Mouse (Mus musculus): ENCODE data around the gene Agap2.
"Not testable (repeated sequence)": the region's sequence is repeated elsewhere in the genome, so short reads cannot be mapped to it uniquely, and the experiment has no call there.

Gene Agap2

GRCm38 (mm10) chr10:127059968-127060916, 14.8 kb upstream of the Agap2 start, which contains the start of gene March9:
March9 (minus strand) TSS chr10:127060184.
- peak; percentile 82 to 86 for DNase-seq

- no peak for DNase-seq
These were observed 14.0 kb upstream of the Agap2 start for GRCm38 (mm10) chr10:127061085-127061484.

- DNase-seq, result no peak
These were observed 13.6 kb upstream of the Agap2 start for GRCm38 (mm10) chr10:127061513-127061912.

- DNase-seq, result not testable (repeated sequence)
These were observed 13.0 kb upstream of the Agap2 start for GRCm38 (mm10) chr10:127062101-127062500.

GRCm38 (mm10) chr10:127062503-127062902, 12.6 kb upstream of the Agap2 start:
- no peak for DNase-seq

- DNase-seq, result peak; percentile 98 to 99
These were observed 11.7 kb upstream of the Agap2 start, which contains the start of gene Cdk4 for GRCm38 (mm10) chr10:127063239-127063872. Cdk4 (plus strand) TSS chr10:127063534.

- no peak for DNase-seq
These were observed 10.9 kb upstream of the Agap2 start for GRCm38 (mm10) chr10:127063913-127064870.

GRCm38 (mm10) chr10:127065981-127066380, 9.1 kb upstream of the Agap2 start:
- DNase-seq, result peak in 1 of 2 experiments; percentile 55

- no peak for DNase-seq
These were observed 8.5 kb upstream of the Agap2 start for GRCm38 (mm10) chr10:127066519-127067018.

- no peak for DNase-seq
These were observed 6.6 kb upstream of the Agap2 start for GRCm38 (mm10) chr10:127068360-127069038.

- no peak for DNase-seq
These were observed 5.5 kb upstream of the Agap2 start for GRCm38 (mm10) chr10:127069281-127070189.

GRCm38 (mm10) chr10:127070190-127071121, 4.6 kb upstream of the Agap2 start, which contains the start of gene Tspan31:
Tspan31 (minus strand) TSS chr10:127070264.
- DNase-seq, result peak; percentile 95 to 97

GRCm38 (mm10) chr10:127071203-127071602, 3.9 kb upstream of the Agap2 start:
- no peak for DNase-seq

- DNase-seq, result not testable (repeated sequence)
These were observed 2.8 kb upstream of the Agap2 start for GRCm38 (mm10) chr10:127072270-127072669.

GRCm38 (mm10) chr10:127072969-127073368, 2.1 kb upstream of the Agap2 start:
- not testable (repeated sequence) for DNase-seq

GRCm38 (mm10) chr10:127073981-127074380, 1.1 kb upstream of the Agap2 start:
- DNase-seq, result no peak

- DNase-seq, result no peak
These were observed 567 bp downstream of the Agap2 start for GRCm38 (mm10) chr10:127075651-127076050.

GRCm38 (mm10) chr10:127076082-127076481, 998 bp downstream of the Agap2 start:
- DNase-seq, result no peak

GRCm38 (mm10) chr10:127077515-127077914, 2.4 kb downstream of the Agap2 start:
- no peak for DNase-seq
